Comparison of ENCODE assay signal across 1 mouse cellular context in the genomic region with DNA sequence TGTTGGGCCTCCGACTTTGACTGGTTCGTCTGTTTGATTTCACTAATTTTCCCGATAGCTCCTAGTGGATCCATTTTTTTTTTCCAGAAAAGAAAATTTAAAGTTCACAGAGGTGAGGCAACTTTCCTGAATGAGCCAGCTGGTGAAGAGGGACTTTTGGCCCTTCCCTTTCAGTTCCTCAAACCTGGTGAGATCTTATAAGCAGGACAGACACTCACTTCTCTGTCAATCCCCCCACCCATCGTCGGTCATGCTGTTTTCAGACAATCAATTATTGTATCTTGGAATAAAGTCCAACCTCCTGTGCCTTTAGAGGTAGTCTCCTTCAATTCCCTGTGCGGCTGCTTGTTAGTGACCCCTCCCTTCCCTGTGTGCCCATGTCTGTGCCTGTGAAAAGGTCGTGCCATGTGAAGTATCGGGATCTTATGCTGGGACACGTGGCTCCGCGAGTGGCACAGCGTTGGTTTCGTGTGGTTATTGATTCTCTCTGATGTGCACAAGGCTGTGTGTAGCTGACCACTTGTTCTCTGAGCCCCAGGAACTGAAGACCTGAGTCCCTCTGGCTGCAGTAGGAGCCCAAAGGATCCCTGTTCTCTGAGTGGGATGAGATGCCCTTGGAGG.
TF ChIP-seq lines count a peak whose summit lies in the region.

No protein-coding gene starts in this region.

TF ChIP-seq in CH12.LX, 34 proteins besides CTCF, POLR2A, EP300 and RAD21 (continued from another document):
- TF ChIP-seq ZNF384 (IDR thresholded peaks at IDR 0.05; ENCODE audit: low read depth, low read length) = peak; percentile 57; the same call in 1 of the 2 replicates
- no peak for TF ChIP-seq TBP (conservative IDR thresholded peaks at IDR 0.05; ENCODE audit: low read depth, low read length)
